Mouse (Mus musculus) embryonic fibroblast, embryonic 13.5 days (primary cell): ENCODE measurements around the gene Clptm1l.

Source experiments
- CTCF ChIP-seq: IDR thresholded peaks from 2 replicates; pipeline ENCODE4 v1.5.1; 2011; ENCODE audit warnings: mild to moderate bottlenecking, control low read depth, low read length, moderate library complexity, borderline replicate concordance; ENCODE audit not compliant: insufficient read depth
- POLR2A ChIP-seq: IDR thresholded peaks from 2 replicates; pipeline ENCODE4 v1.6.1; 2011; ENCODE audit warnings: low read depth, mild to moderate bottlenecking, control low read depth, low read length, moderate library complexity

DNA sequence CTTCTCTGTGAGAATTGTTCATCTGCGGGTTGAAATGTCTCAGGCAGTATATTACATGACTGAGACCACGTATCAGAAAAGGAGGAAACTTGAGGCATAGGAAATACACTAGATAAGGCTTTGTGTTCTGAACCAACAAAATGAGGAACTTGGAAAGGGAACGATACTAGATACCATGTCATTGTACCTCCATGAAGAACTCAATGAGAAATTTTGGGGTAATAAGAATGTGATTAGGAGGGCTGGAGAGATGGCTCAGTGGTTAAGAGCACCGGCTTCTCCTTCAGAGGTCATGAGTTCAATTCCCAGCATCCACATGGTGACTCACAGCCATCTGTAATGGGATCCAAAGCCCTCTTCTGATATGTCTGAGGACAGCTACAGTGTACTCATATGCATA lies 3.6 kb upstream of the Clptm1l start:
- no peak for TF ChIP-seq CTCF
- TF ChIP-seq POLR2A: no peak
